Mouse (Mus musculus): Measurements from ENCODE around the gene Nagk. TPM values are rescaled to one million over a fixed set of nuclear protein-coding genes. Genes with fewer than 3 reads are reported as not detected.
"Not testable (repeated sequence)": the region's sequence is repeated elsewhere in the genome, so short reads cannot be mapped to it uniquely, and the experiment has no call there.

The Nagk gene
- total RNA-seq (2021), result 10 to 100 TPM; 41.0 to 51.8 TPM
- long read RNA-seq, experiment 1, transcript Nagk-206 (10 exons, 1,049 nt), result major isoform, 8 of 26 reads
- long read RNA-seq, experiment 1, transcript Nagk-201 (10 exons, 1,405 nt), result minor isoform, 6 of 26 reads
- long read RNA-seq, experiment 1, partial matches to known transcripts, result 2 of 26 reads
- long read RNA-seq, experiment 1, other reads (novel, unspliced or antisense), result 6 of 26 reads
- long read RNA-seq, experiment 2, transcript Nagk-206 (10 exons, 1,049 nt), result minor isoform, 24 of 102 reads
- long read RNA-seq, experiment 2, transcript Nagk-201 (10 exons, 1,405 nt), result major isoform, 44 of 102 reads
- long read RNA-seq, experiment 2, partial matches to known transcripts, result 9 of 102 reads
- long read RNA-seq, experiment 2, other reads (novel, unspliced or antisense), result 20 of 102 reads

- DNase-seq (ENCODE audit: low spot score in 2 of 2), result peak; percentile 91 to 93
Measured at GRCm38 (mm10) chr6:83794760-83795296, at the start of gene Nagk. Nagk (plus strand) TSS chr6:83794982.

- DNase-seq (ENCODE audit: low spot score in 2 of 2), result no peak
Measured at GRCm38 (mm10) chr6:83745466-83745865, 49.3 kb upstream of the Nagk start.

GRCm38 (mm10) chr6:83749286-83749685 is 45.5 kb upstream of the Nagk start:
- no peak for DNase-seq (ENCODE audit: low spot score in 2 of 2)

- DNase-seq (ENCODE audit: low spot score in 2 of 2), result peak; percentile 60 to 65
Measured at GRCm38 (mm10) chr6:83750171-83750684, 44.6 kb upstream of the Nagk start.

- no peak for DNase-seq (ENCODE audit: low spot score in 2 of 2)
Measured at GRCm38 (mm10) chr6:83756051-83756450, 38.7 kb upstream of the Nagk start.

GRCm38 (mm10) chr6:83762344-83762743 is 32.4 kb upstream of the Nagk start, which contains the start of gene Ankrd53:
Ankrd53 (plus strand) TSS chr6:83762644.
- no peak for DNase-seq (ENCODE audit: low spot score in 2 of 2)

GRCm38 (mm10) chr6:83762880-83763431 is 31.8 kb upstream of the Nagk start:
- DNase-seq (ENCODE audit: low spot score in 2 of 2), result peak; percentile 26 to 51

GRCm38 (mm10) chr6:83766982-83767381 is 27.8 kb upstream of the Nagk start:
- DNase-seq (ENCODE audit: low spot score in 2 of 2), result no peak

GRCm38 (mm10) chr6:83768485-83768884 is 26.3 kb upstream of the Nagk start:
- no peak for DNase-seq (ENCODE audit: low spot score in 2 of 2)

- no peak for DNase-seq (ENCODE audit: low spot score in 2 of 2)
Measured at GRCm38 (mm10) chr6:83774126-83774525, 20.7 kb upstream of the Nagk start.

- no peak for DNase-seq (ENCODE audit: low spot score in 2 of 2)
Measured at GRCm38 (mm10) chr6:83774781-83775563, 19.8 kb upstream of the Nagk start.

- DNase-seq (ENCODE audit: low spot score in 2 of 2), result peak; percentile 91 to 92
Measured at GRCm38 (mm10) chr6:83775638-83776293, 19.0 kb upstream of the Nagk start, which contains the start of gene Tex261. Tex261 (minus strand) TSS chr6:83775813.

GRCm38 (mm10) chr6:83778306-83778705 is 16.5 kb upstream of the Nagk start:
- DNase-seq (ENCODE audit: low spot score in 2 of 2), result peak in 1 of 2 experiments; percentile 37

- peak; percentile 43 to 47 for DNase-seq (ENCODE audit: low spot score in 2 of 2)
Measured at GRCm38 (mm10) chr6:83779026-83779425, 15.8 kb upstream of the Nagk start.

- no peak for DNase-seq (ENCODE audit: low spot score in 2 of 2)
Measured at GRCm38 (mm10) chr6:83786426-83786825, 8.4 kb upstream of the Nagk start.

- no peak for DNase-seq (ENCODE audit: low spot score in 2 of 2)
Measured at GRCm38 (mm10) chr6:83788554-83788953, 6.2 kb upstream of the Nagk start.

- not testable (repeated sequence) for DNase-seq (ENCODE audit: low spot score in 2 of 2)
Measured at GRCm38 (mm10) chr6:83790533-83790932, 4.2 kb upstream of the Nagk start.

- no peak for DNase-seq (ENCODE audit: low spot score in 2 of 2)
Measured at GRCm38 (mm10) chr6:83791251-83791890, 3.4 kb upstream of the Nagk start.

- DNase-seq (ENCODE audit: low spot score in 2 of 2), result peak in 1 of 2 experiments; percentile 35
Measured at GRCm38 (mm10) chr6:83795492-83795900, 714 bp downstream of the Nagk start.

- DNase-seq (ENCODE audit: low spot score in 2 of 2), result no peak
Measured at GRCm38 (mm10) chr6:83796686-83797085, 1.9 kb downstream of the Nagk start.
